Mouse (Mus musculus) heart, adult 9 months (tissue): ENCODE results near the gene Adgre5.

Experiments
- DNase-seq, 2 experiments: peaks; one replicate each; pipeline ENCODE4 v3.0.0; 2022; ENCODE audit warnings: low spot score in 2 of 2

The Adgre5 gene

GRCm38 (mm10) chr8:83693609-83694236 is 47.4 kb downstream of the Adgre5 start:
- DNase-seq = peak; percentile 32 to 56

GRCm38 (mm10) chr8:83689264-83689663 is 51.9 kb downstream of the Adgre5 start:
- DNase-seq = no peak

GRCm38 (mm10) chr8:83684517-83684916 is 56.6 kb downstream of the Adgre5 start:
- DNase-seq = no peak

- no peak for DNase-seq
Measured at GRCm38 (mm10) chr8:83681099-83681498, 60.0 kb downstream of the Adgre5 start.

GRCm38 (mm10) chr8:83680603-83681002 is 60.5 kb downstream of the Adgre5 start:
- no peak for DNase-seq

- DNase-seq = no peak
Measured at GRCm38 (mm10) chr8:83679866-83680265, 61.3 kb downstream of the Adgre5 start.

- DNase-seq = no peak
Measured at GRCm38 (mm10) chr8:83674497-83674896, 66.6 kb downstream of the Adgre5 start.
